Mouse (Mus musculus): ENCODE data around the gene Cdk6.

- no peak for TF ChIP-seq POLR2A (IDR thresholded peaks at IDR 0.05; ENCODE audit: insufficient read depth, low read length)
- TF ChIP-seq CTCF (IDR thresholded peaks at IDR 0.05; ENCODE audit: low read depth, low read length) = no peak
These were observed 139.5 kb downstream of the Cdk6 start for GRCm38 (mm10) chr5:3480637-3481395.
